Mouse (Mus musculus) embryonic facial prominence, embryonic 15.5 days (tissue): Measurements from ENCODE around the gene Bmp6. TPM values are rescaled to one million over a fixed set of nuclear protein-coding genes. Genes with fewer than 3 reads are reported as not detected.

Source experiments
- ATAC-seq: fragments of 200-750 bp; cut with Nextera tagmentation; 2 replicates; pipeline ENCODE4 v1.8.0; 2017; ENCODE audit warnings: low read depth, moderate TSS enrichment; ENCODE audit not compliant: insufficient number of reproducible peaks, low FRiP score, low TSS enrichment
- H3K27ac ChIP-seq: fragments of 300-500 bp; sonication (generic); replicated peaks from 2 replicates; pipeline ENCODE4 v1.5.1; 2015; ENCODE audit warnings: mild to moderate bottlenecking, inconsistent platforms
- H3K27me3 ChIP-seq: fragments of 300-500 bp; sonication (generic); 2 replicates; pipeline ENCODE4 v1.6.1; 2015; ENCODE audit warnings: inconsistent platforms
- H3K36me3 ChIP-seq: fragments of 300-500 bp; sonication (generic); 2 replicates; pipeline ENCODE4 v1.6.1; 2015; ENCODE audit warnings: mild to moderate bottlenecking, inconsistent platforms
- H3K4me1 ChIP-seq: fragments of 300-500 bp; sonication (generic); 2 replicates; pipeline ENCODE4 v1.6.1; 2015; ENCODE audit warnings: inconsistent platforms
- H3K4me2 ChIP-seq: fragments of 300-500 bp; sonication (generic); replicated peaks from 2 replicates; pipeline ENCODE4 v1.6.1; 2015; ENCODE audit warnings: mild to moderate bottlenecking, inconsistent platforms
- H3K4me3 ChIP-seq: fragments of 300-500 bp; sonication (generic); replicated peaks from 2 replicates; pipeline ENCODE4 v1.5.1; 2015; ENCODE audit warnings: mild to moderate bottlenecking, inconsistent platforms
- H3K9ac ChIP-seq: fragments of 300-500 bp; sonication (generic); 2 replicates; pipeline ENCODE4 v1.6.1; 2015; ENCODE audit warnings: inconsistent platforms
- H3K9me3 ChIP-seq: fragments of 300-500 bp; sonication (generic); replicated peaks from 2 replicates; pipeline ENCODE4 v1.6.1; 2016; ENCODE audit warnings: inconsistent platforms
- WGBS: fragments of 180-500 bp; shearing (Covaris S2); methylation state at CpG from one replicate; pipeline ENCODE4 v1.1.7; 2015; 5-methylcytosine and 5-hydroxymethylcytosine counted together
- polyA plus RNA-seq: library from polyadenylated mRNA; unstranded; fragments of >200 nt; fragmentation: Nextera tagmentation; extraction: Ambion mirVana; gene quantifications from 2 replicates; pipeline ENCODE4 v1.2.1, GENCODE M21; 2015

Gene Bmp6
- polyA plus RNA-seq, 1 experiment from 2014 or later: 5.2 TPM

DNA sequence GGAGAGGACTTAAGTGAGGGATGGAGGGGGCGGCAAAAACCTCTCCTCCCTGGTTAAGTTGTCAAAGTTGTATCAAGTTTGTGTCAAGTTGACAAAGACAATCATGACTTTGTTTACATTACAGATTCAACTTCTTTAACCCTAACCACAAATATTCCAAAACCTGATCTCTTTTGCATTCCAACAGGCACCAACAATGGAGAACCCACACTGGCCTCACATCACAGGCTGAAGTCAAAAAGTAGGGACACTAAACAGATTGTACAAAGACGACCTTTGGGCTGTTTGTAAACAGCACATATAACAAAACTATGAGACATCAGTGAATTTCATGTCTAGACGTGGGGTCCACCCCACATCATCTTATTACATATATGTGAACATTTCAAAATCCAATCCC, 170.9 kb downstream of the Bmp6 start:
- Histone ChIP-seq H3K27me3 (no peaks in the 10 kb centered on the region), H3K9ac (no peak overlapping the region), H3K9me3 (no peaks in the 10 kb centered on the region), H3K27ac (no peak overlapping the region), H3K4me2 (no peak overlapping the region), H3K4me3 (no peak overlapping the region), H3K36me3 (peaks cover 76% of the 10 kb centered on the region), H3K4me1 (no peaks in the 10 kb centered on the region)
- ATAC-seq: no peak
- 67% methylated on average over 3 of the region's 3 CpGs for WGBS

DNA sequence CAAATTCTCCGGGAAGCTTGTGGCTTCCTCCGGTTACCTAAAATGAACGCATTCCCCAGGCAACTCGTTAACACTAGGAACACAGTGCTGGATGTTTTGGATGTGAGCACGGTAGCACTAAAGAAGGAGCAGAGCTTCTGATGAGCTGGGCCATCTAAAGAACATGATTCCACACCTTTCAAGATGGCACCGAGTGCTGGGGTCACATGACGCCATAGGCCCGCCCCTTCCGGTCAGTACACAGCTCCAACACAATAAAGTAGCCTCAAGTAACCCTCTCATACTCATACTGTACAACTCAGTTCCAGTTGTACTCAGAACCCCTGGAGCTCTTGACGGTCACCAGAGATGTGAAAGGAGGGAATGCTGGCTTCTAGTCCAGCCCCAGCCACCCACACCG, 171.7 kb downstream of the Bmp6 start:
- 88% methylated on average over 11 of the region's 11 CpGs for WGBS

DNA sequence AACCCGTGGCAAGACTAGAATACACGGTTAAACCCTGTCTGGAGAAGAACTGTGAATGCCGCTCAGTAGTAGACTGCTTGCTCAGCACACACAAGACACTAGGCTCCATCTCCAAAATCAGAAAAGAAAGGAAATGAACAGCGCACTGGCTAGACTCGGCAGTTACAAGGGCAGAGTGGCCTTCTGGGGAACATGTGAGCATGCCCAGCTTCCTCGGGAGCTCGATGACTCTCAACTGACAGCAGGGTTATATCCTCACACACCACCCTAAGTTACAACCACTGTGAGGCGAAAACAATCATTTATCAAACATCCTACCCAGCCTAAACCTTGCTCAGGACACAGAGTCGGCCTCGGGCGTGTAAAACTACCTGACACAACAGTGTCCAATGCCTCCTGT, 175.4 kb downstream of the Bmp6 start:
- H3K9ac ChIP-seq: no peak overlapping the region
- H3K4me2 ChIP-seq: no peak overlapping the region
- no peak overlapping the region for H3K4me3 ChIP-seq
- H3K27ac ChIP-seq: no peak overlapping the region
- peaks cover 75% of the 10 kb centered on the region for H3K36me3 ChIP-seq
- no peaks in the 10 kb centered on the region for H3K9me3 ChIP-seq
- peaks cover 7% of the 10 kb centered on the region; the same call in 1 of the 2 replicates for H3K4me1 ChIP-seq
- ATAC-seq: no peak
- no peaks in the 10 kb centered on the region for H3K27me3 ChIP-seq
- WGBS: 91% methylated on average over 11 of the region's 11 CpGs

More for the DNA sequence above, 171.7 kb downstream of the Bmp6 start:
- no peaks in the 10 kb centered on the region for H3K27me3 ChIP-seq
- ATAC-seq: no peak
- H3K36me3 ChIP-seq: peaks cover 84% of the 10 kb centered on the region
- H3K4me1 ChIP-seq: no peaks in the 10 kb centered on the region
- H3K27ac ChIP-seq: no peak overlapping the region
- H3K9me3 ChIP-seq: no peaks in the 10 kb centered on the region
- H3K4me2 ChIP-seq: no peak overlapping the region
- no peak overlapping the region for H3K4me3 ChIP-seq
- no peak overlapping the region for H3K9ac ChIP-seq

DNA sequence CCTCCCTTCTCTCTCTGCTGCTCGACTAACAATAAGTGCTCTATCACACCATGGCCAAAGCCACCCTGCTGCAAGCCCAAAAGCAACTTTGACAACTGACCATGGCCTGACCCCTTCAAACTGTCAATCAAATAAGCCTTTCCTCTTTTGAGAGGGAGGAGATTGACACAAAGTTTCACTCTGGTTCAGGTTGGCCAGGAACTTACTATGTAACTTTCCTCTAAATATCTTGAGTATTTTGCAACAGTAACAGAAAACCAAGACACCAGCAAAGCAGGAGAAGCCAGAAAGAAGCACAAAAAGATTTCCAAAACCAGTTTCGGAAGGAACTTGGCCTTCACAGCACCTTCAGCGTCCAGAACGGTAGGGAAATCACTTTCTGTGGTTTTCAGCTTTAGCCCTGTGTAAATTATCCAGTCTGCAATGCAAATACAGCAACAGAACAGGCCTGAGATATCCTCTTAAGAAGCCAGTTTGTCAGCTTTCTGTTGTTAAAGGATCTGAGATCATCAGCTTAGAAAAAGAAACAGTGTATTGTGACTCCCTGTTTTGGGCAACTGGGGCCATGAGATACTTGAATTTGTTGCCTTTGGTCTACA, 177.2 kb downstream of the Bmp6 start:
- Histone ChIP-seq H3K27me3 (no peaks in the 10 kb centered on the region), H3K4me1 (peaks cover 24% of the 10 kb centered on the region), H3K27ac (no peak overlapping the region), H3K4me3 (no peak overlapping the region), H3K9ac (no peak overlapping the region), H3K4me2 (no peak overlapping the region), H3K9me3 (no peaks in the 10 kb centered on the region), H3K36me3 (peaks cover 63% of the 10 kb centered on the region)
- no peak for ATAC-seq
- WGBS: 65% methylated on average over 4 of the region's 4 CpGs

DNA sequence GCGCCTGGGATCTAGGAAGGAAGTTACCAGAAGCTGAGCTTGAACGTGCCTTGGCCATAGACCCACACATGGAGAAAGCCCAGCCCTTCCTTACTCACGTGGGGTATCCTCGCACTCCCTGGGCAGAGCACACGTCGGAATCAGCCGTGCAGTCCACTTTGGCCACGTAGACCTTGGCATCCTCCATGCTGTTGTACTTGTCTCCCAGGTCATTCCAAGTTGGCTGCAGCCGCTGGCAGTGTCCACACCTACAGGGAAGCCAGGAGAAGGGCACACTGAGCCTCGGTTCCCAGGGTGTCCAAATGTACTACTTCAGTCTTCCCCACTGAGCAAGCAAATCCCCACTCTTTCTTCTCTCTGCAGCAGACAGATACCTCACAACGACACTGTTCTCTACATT, 178.3 kb downstream of the Bmp6 start:
- Histone ChIP-seq H3K9me3 (no peaks in the 10 kb centered on the region), H3K4me3 (no peak overlapping the region), H3K4me2 (no peak overlapping the region), H3K9ac (no peak overlapping the region), H3K27ac (no peak overlapping the region), H3K27me3 (no peaks in the 10 kb centered on the region), H3K4me1 (peaks cover 26% of the 10 kb centered on the region), H3K36me3 (peaks cover 54% of the 10 kb centered on the region)
- WGBS: 90% methylated on average over 11 of the region's 11 CpGs
- ATAC-seq: no peak

DNA sequence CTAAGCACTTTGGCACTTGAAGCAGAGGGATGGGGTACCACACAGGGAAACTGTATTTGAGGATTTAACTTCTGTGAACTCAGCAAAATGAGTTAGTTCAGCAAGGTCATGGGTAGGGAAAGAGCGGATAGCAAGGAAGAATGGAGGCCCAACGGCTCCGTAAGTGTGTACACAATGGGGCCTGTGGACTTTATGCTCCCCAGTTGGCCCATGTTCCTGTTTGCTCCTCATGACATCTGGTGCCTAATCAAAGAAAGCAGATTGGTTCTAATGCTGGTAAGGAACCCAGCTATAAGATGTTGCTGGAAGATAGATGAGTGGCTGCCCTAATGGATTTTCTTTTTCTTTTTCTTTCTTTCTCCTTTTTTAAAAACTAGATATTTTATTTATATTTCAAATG, 180.4 kb downstream of the Bmp6 start:
- no peak overlapping the region for H3K27ac ChIP-seq
- H3K36me3 ChIP-seq: peaks cover 33% of the 10 kb centered on the region
- H3K4me1 ChIP-seq: peaks cover 32% of the 10 kb centered on the region
- WGBS: 88% methylated on average over 3 of the region's 3 CpGs
- H3K4me3 ChIP-seq: no peak overlapping the region
- no peak for ATAC-seq
- no peak overlapping the region for H3K4me2 ChIP-seq
- no peak overlapping the region for H3K9ac ChIP-seq
- no peaks in the 10 kb centered on the region for H3K27me3 ChIP-seq
- H3K9me3 ChIP-seq: no peaks in the 10 kb centered on the region

DNA sequence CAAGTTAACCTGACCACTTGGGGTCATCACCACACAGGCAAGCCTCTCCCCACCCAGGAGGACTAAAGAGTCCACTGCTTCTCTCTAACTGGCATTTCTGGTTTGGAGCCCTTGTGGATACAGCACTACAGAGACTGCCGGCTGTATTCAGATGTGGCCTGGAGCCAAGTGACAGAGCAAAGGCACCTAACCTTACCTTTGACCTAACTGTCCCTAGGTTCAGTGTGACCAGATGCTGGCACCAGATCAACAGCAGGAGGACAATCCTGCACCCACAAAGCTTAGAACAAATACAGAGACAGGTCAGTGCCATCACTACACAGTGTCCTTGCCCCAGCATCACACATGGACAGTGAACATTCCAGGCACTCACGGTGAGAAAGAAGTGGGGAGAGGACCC, 181.2 kb downstream of the Bmp6 start:
- Histone ChIP-seq H3K4me2 (peak overlapping the region; percentile 65), H3K4me1 (peaks cover 32% of the 10 kb centered on the region), H3K9ac (no peak overlapping the region), H3K9me3 (no peaks in the 10 kb centered on the region), H3K4me3 (peak overlapping the region; percentile 88; the same call in 1 of the 2 replicates), H3K27me3 (no peaks in the 10 kb centered on the region), H3K36me3 (peaks cover 25% of the 10 kb centered on the region), H3K27ac (no peak overlapping the region)
- no peak for ATAC-seq
- 66% methylated on average over 2 of the region's 2 CpGs for WGBS

DNA sequence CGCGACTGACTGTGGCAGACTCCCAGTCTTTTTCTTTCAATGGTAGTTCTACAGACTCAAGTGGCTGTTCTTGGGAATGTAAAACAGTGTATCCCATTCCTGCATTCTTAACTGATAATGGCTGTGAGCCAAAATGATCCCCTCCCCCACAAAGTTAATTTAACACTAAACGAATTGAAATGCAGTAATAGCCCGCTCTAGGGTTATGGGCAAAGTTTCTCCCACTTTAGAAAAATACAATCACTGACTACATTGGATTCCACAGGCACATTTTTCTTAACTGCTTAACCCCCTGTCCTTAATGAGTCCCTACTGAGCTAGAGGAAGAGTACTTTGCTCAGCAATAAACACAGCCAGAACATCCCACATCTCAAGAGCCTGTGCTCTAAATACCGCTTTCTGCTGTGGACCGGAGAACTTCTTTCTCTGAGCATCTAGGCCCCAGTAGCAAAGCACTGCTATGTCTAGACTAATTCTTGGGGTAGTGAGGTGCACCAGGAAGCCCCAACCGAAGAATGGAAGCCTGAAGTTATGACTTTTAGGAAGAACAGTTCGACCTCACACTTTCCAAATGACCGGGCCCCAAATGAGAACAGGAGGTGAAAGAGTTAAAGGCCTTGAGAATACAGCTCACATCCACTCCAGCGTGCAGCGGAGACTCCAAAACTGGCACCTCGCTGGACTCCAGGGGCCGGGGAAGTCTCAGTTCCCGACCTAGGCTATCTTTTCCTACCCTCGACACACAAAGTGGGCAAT, 182.3 kb downstream of the Bmp6 start:
- peak overlapping the region; percentile 88 for H3K4me3 ChIP-seq
- peaks cover 32% of the 10 kb centered on the region for H3K4me1 ChIP-seq
- H3K36me3 ChIP-seq: peaks cover 14% of the 10 kb centered on the region
- H3K9me3 ChIP-seq: no peaks in the 10 kb centered on the region
- H3K9ac ChIP-seq: peak overlapping the region; percentile 65
- peak overlapping the region; percentile 65 for H3K4me2 ChIP-seq
- WGBS: 5% methylated on average over 15 of the region's 15 CpGs
- peak overlapping the region; percentile 94 for H3K27ac ChIP-seq
- H3K27me3 ChIP-seq: no peaks in the 10 kb centered on the region
- no peak for ATAC-seq

DNA sequence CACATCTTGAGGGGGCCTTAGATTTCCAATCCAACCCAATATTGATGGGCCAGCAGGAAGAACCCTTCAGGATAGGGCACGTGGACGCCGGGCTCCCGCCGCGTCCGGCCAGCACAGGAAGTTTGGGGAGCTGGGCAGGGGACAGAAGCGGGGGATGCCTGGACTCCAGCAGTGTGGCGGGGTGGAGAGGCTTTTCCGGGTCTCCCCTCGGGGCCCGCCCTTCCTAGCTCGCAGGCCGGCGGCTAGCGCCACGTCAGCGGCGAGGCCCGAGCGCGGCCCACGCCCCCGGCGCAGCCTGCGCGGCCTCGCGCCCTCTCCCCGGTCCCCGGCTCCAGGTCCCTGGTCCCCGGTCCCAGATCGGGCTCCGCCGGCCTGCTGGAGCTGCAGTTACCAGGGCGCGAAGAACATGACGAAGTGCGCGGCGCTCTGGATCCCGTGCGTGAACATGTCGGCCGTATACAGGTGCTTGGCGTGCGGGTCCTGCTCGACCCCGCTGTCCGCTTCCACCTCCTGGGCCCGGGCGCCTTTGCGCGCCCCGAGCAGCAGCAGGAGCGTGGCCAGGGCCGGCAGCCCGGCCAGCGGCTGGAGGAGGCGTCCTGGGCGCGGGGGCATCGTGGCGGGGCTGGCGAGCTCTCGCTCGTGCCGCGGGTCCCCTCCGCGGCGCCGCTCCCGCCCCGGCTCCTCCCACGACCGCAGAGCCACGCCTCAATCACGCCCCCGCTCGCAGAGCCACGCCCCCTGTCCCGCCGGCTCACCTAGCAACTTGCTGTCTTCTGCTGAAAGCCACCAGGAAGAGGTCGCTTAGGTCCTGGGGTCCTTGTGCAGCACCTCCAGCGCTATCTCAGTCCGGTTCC, 183.1 kb downstream of the Bmp6 start:
- Histone ChIP-seq H3K9me3 (no peaks in the 10 kb centered on the region), H3K4me1 (peaks cover 32% of the 10 kb centered on the region), H3K9ac (peak overlapping the region; percentile 65), H3K4me3 (peak overlapping the region; percentile 88), H3K27ac (peak overlapping the region; percentile 94), H3K27me3 (no peaks in the 10 kb centered on the region), H3K36me3 (peaks cover 6% of the 10 kb centered on the region), H3K4me2 (peak overlapping the region; percentile 65)
- WGBS: under 1% methylated on average over 65 of the region's 87 CpGs
- peak; percentile 92 for ATAC-seq

DNA sequence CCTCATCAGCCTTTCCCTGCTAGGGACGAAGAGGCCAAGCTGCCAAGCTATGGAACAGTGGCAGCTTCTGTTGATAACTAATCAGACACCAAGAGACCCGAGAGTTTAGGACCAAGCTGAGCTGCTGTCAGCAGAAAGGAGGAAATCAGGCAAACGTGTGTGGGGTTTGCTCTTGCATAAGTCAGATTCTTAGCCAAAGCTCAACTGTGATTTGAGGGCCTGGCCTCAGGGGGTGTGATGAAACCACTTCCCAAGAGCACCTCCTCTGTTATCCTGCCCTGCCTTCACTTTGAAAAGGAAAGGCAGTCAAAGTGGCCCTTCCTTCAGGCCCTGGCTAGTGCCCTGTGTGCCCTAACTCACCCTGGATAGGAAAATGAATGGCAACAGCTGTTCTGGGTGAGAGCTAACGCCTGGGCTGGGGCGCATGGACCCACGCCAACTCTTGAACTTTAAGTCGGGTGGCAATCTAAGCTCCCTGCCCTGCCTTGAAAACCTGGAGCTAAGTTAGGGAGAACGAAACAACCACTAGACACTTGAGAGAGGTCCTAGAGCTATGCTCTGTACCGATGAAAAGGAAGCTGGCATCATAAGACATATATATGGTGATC, 183.9 kb downstream of the Bmp6 start, which contains the start of gene Txndc5:
Txndc5 (minus strand) TSS at position 138 of the 608 bp plus-strand sequence.
- H3K9me3 ChIP-seq: no peaks in the 10 kb centered on the region
- peak within 1 kb of the TSS; percentile 88 for H3K4me3 ChIP-seq
- no peaks in the 10 kb centered on the region for H3K36me3 ChIP-seq
- 46% methylated on average over 9 of the region's 9 CpGs for WGBS
- H3K4me2 ChIP-seq: peak within 1 kb of the TSS; percentile 65
- no peak for ATAC-seq
- H3K27me3 ChIP-seq: no peaks in the 10 kb centered on the region
- peaks cover 36% of the 10 kb centered on the region for H3K4me1 ChIP-seq
- peak within 1 kb of the TSS; percentile 65 for H3K9ac ChIP-seq
- peak within 1 kb of the TSS; percentile 94 for H3K27ac ChIP-seq

DNA sequence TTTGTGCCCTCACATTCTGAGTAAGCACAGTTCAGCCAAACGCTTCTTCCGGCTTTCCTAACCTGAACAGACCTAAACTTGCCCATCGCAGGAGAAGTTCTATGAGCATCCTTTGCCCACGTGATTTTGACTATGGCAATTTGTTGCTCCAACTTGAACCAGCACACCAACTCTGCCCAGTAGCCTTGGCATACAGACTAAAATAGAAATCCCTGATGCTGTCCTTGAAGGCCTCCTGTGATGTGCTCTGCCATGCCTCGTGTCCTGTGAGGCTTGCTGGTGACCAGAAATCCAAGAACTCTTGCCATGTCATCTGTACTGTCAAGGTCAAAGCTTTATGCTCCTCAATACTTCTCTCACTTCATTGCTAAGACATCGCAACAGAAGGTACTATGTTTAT, 184.7 kb downstream of the Bmp6 start:
- Histone ChIP-seq H3K27me3 (no peaks in the 10 kb centered on the region), H3K4me2 (no peak overlapping the region), H3K9ac (no peak overlapping the region), H3K4me1 (peaks cover 38% of the 10 kb centered on the region), H3K4me3 (no peak overlapping the region), H3K36me3 (no peaks in the 10 kb centered on the region), H3K27ac (no peak overlapping the region), H3K9me3 (no peaks in the 10 kb centered on the region)
- WGBS: 88% methylated on average over 6 of the region's 6 CpGs
- no peak for ATAC-seq
